Mouse (Mus musculus) heart, embryonic 10.5 days (tissue): ENCODE measurements at regions not wholly inside any gene's neighbourhood (a gene's known extent, or its start where the extent isn't known, plus 50 kb on each side); places are given as distances from the start of the nearest gene placed in this dataset.

Experiments
- DNase-seq: peaks from one replicate; pipeline ENCODE4 v3.0.0-alpha.2; 2017; ENCODE audit warnings: low spot score
- H3K27ac ChIP-seq: fragments of 300-500 bp; sonication (generic); 2 replicates; pipeline ENCODE4 v1.5.1; 2016; ENCODE audit warnings: mild to moderate bottlenecking
- H3K27me3 ChIP-seq: fragments of 300-500 bp; sonication (generic); 2 replicates; pipeline ENCODE4 v1.6.1; 2016; ENCODE audit warnings: mild to moderate bottlenecking; ENCODE audit not compliant: poor library complexity, insufficient read depth, severe bottlenecking
- H3K36me3 ChIP-seq: fragments of 300-500 bp; sonication (generic); 2 replicates; pipeline ENCODE4 v1.6.1; 2016; ENCODE audit warnings: mild to moderate bottlenecking, moderate library complexity
- H3K4me1 ChIP-seq: fragments of 300-500 bp; sonication (generic); 2 replicates; pipeline ENCODE4 v1.6.1; 2016; ENCODE audit warnings: mild to moderate bottlenecking
- H3K4me3 ChIP-seq: fragments of 300-500 bp; sonication (generic); 2 replicates; pipeline ENCODE4 v1.5.1; 2016; ENCODE audit warnings: mild to moderate bottlenecking, moderate library complexity
- H3K9me3 ChIP-seq: fragments of 300-500 bp; sonication (generic); 2 replicates; pipeline ENCODE4 v1.6.1; 2016; ENCODE audit warnings: mild to moderate bottlenecking, moderate library complexity
- WGBS: fragments of 180-500 bp; shearing (Covaris S2); methylation state at CpG from one replicate; pipeline ENCODE4 v1.1.7; 2016; 5-methylcytosine and 5-hydroxymethylcytosine counted together

DNA sequence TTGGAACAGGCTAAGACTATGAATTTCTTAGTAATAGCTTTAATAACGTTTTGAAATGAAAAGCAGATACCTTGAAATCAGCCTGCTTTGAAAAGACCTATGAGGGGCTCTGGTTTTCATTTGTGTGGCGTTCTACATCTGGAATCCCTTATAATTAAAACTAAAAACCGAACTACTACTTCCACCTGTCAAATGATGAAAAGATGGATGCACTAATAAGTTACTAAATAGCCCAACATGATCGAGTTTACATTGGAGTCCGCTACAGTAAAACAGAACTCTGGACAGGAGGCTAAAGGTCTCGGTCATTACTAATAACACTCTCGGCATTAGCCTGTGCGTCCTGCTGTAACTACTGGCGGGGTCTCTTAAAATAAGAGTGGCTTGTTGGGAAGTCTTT lies 154.3 kb upstream of the Cdkn3 start:
- Histone ChIP-seq H3K27me3 (no peaks in the 10 kb centered on the region), H3K27ac (no peak overlapping the region), H3K4me1 (peaks cover 27% of the 10 kb centered on the region), H3K4me3 (no peak overlapping the region), H3K9me3 (no peaks in the 10 kb centered on the region), H3K36me3 (0 out of 2 replicates have a peak, but pooled peaks cover 3% of the 10 kb centered on the region)
- DNase-seq = peak; percentile 6
- WGBS = 73% methylated on average over 9 of the region's 9 CpGs

GRCm38 (mm10) chr14:46604886-46605531 lies 155.3 kb upstream of the Cdkn3 start:
- WGBS = 7% methylated on average over 16 of the region's 16 CpGs
- H3K27ac ChIP-seq = peak overlapping the region; percentile 56
- peaks cover 20% of the 10 kb centered on the region for H3K4me1 ChIP-seq
- H3K36me3 ChIP-seq = 0 out of 2 replicates have a peak, but pooled peaks cover 3% of the 10 kb centered on the region
- H3K9me3 ChIP-seq = no peaks in the 10 kb centered on the region
- DNase-seq = peak; percentile 69
- H3K27me3 ChIP-seq = no peaks in the 10 kb centered on the region
- peak overlapping the region; percentile 41 for H3K4me3 ChIP-seq

DNA sequence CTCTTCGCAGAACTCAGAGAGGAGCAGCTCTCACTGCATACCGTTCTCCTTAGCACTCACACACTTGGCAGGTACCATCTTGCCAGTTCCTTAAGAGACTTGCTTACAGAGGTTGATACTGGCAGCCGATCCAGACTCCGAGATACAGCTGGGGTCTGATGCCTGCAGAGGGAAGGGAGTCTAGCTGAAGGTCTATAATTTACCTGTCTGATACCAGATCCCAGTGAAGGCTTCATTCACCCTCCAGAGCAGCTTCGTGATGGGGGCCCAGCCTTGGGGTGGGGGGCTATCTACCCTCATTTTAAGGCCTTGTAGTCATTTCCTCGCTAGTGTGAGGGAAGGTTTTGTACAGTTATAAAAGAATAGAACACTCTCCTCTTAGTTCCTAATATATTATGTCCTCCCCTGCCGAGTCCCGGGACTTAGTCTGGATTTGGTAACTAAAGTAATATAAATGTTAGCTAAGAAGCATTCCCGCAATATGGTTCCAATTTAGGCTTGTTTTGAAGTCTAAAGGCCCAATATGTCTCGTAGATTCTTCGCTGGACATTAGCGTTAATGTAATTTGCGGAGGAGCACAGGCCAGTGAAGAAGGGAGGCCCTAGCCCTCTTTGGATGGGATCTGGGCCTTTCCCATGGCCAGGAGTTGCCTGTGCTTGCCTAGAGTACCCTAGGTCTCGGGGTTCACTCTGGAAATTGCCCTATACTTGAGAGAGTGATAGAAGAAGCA lies 156.0 kb upstream of the Cdkn3 start:
- DNase-seq = peak; percentile 54
- H3K36me3 ChIP-seq = 0 out of 2 replicates have a peak, but pooled peaks cover 3% of the 10 kb centered on the region
- H3K9me3 ChIP-seq = no peaks in the 10 kb centered on the region
- peaks cover 16% of the 10 kb centered on the region for H3K4me1 ChIP-seq
- no peaks in the 10 kb centered on the region for H3K27me3 ChIP-seq
- WGBS = 76% methylated on average over 14 of the region's 14 CpGs
- peak overlapping the region; percentile 56 for H3K27ac ChIP-seq
- H3K4me3 ChIP-seq = peak overlapping the region; percentile 41; the same call in 1 of the 2 replicates

GRCm38 (mm10) chr14:46596696-46597359 lies 163.5 kb upstream of the Cdkn3 start:
- no peak for DNase-seq
- Histone ChIP-seq H3K36me3 (no peaks in the 10 kb centered on the region), H3K27ac (peak overlapping the region; percentile 19; the same call in 1 of the 2 replicates), H3K27me3 (peaks cover 5% of the 10 kb centered on the region; the same call in 1 of the 2 replicates), H3K9me3 (no peaks in the 10 kb centered on the region), H3K4me1 (no peaks in the 10 kb centered on the region), H3K4me3 (no peak overlapping the region)
- WGBS = 61% methylated on average over 7 of the region's 7 CpGs

GRCm38 (mm10) chr14:46594151-46594550 lies 166.2 kb upstream of the Cdkn3 start:
- Histone ChIP-seq H3K9me3 (no peaks in the 10 kb centered on the region), H3K27ac (no peak overlapping the region), H3K27me3 (peaks cover 5% of the 10 kb centered on the region; the same call in 1 of the 2 replicates), H3K4me3 (no peak overlapping the region), H3K4me1 (no peaks in the 10 kb centered on the region), H3K36me3 (no peaks in the 10 kb centered on the region)
- peak; percentile 22 for DNase-seq
- WGBS = 74% methylated on average over 3 of the region's 3 CpGs

GRCm38 (mm10) chr14:46591753-46592359 lies 168.5 kb upstream of the Cdkn3 start:
- Histone ChIP-seq H3K4me1 (no peaks in the 10 kb centered on the region), H3K9me3 (no peaks in the 10 kb centered on the region), H3K4me3 (no peak overlapping the region), H3K27ac (no peak overlapping the region), H3K36me3 (no peaks in the 10 kb centered on the region), H3K27me3 (peaks cover 5% of the 10 kb centered on the region; the same call in 1 of the 2 replicates)
- DNase-seq = no peak
- WGBS = 79% methylated on average over 12 of the region's 12 CpGs

GRCm38 (mm10) chr14:46591211-46591610 lies 169.1 kb upstream of the Cdkn3 start:
- Histone ChIP-seq H3K27ac (no peak overlapping the region), H3K4me3 (no peak overlapping the region), H3K4me1 (peaks cover 4% of the 10 kb centered on the region; the same call in 1 of the 2 replicates), H3K9me3 (no peaks in the 10 kb centered on the region), H3K36me3 (no peaks in the 10 kb centered on the region), H3K27me3 (peaks cover 5% of the 10 kb centered on the region; the same call in 1 of the 2 replicates)
- DNase-seq = no peak
- WGBS = 90% methylated on average over 3 of the region's 3 CpGs

GRCm38 (mm10) chr14:46586093-46586492 lies 174.2 kb upstream of the Cdkn3 start:
- Histone ChIP-seq H3K27ac (0 out of 2 replicates have a peak overlapping the region, but pooled peaks have one; percentile 17), H3K27me3 (no peaks in the 10 kb centered on the region), H3K9me3 (no peaks in the 10 kb centered on the region), H3K4me1 (peaks cover 25% of the 10 kb centered on the region), H3K4me3 (no peak overlapping the region), H3K36me3 (no peaks in the 10 kb centered on the region)
- no peak for DNase-seq
- WGBS = 75% methylated on average over 11 of the region's 11 CpGs

- Histone ChIP-seq H3K36me3 (no peaks in the 10 kb centered on the region), H3K4me3 (no peak overlapping the region), H3K27ac (peak overlapping the region; percentile 49; the same call in 1 of the 2 replicates), H3K4me1 (peaks cover 42% of the 10 kb centered on the region), H3K9me3 (no peaks in the 10 kb centered on the region), H3K27me3 (no peaks in the 10 kb centered on the region)
- 42% methylated on average over 13 of the region's 13 CpGs for WGBS
- no peak for DNase-seq
Measured at GRCm38 (mm10) chr14:46578051-46579000, 182.0 kb upstream of the Cdkn3 start.

DNA sequence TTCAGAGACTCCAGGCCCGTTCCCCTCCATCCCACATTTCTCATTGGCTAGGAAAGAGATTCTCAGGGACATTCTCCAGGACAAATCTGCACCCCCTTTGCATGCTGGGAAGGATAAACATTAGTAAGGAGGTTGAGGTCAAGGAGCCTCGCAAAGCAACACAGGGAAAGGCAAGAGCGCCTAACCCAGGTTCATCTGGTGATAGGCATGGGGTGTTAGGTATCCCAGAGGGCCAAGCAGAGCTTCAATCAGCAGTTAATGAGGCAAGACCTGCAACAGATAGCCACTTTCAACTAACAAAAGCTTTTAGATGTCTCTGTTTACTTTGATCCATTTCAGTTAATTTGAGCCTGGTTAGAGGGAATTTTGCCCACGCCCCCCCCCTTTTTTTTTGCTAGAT lies 184.5 kb upstream of the Cdkn3 start:
- H3K27me3 ChIP-seq = no peaks in the 10 kb centered on the region
- H3K36me3 ChIP-seq = no peaks in the 10 kb centered on the region
- 39% methylated on average over 4 of the region's 4 CpGs for WGBS
- no peak for DNase-seq
- no peaks in the 10 kb centered on the region for H3K9me3 ChIP-seq
- H3K4me3 ChIP-seq = no peak overlapping the region
- peaks cover 47% of the 10 kb centered on the region for H3K4me1 ChIP-seq
- H3K27ac ChIP-seq = no peak overlapping the region; the same call in 1 of the 2 replicates

GRCm38 (mm10) chr14:46575414-46575813 lies 184.9 kb upstream of the Cdkn3 start:
- Histone ChIP-seq H3K9me3 (no peaks in the 10 kb centered on the region), H3K4me3 (no peak overlapping the region), H3K36me3 (no peaks in the 10 kb centered on the region), H3K27me3 (no peaks in the 10 kb centered on the region), H3K27ac (no peak overlapping the region; the same call in 1 of the 2 replicates), H3K4me1 (peaks cover 49% of the 10 kb centered on the region)
- WGBS = 56% methylated on average over 3 of the region's 3 CpGs
- DNase-seq = no peak

DNA sequence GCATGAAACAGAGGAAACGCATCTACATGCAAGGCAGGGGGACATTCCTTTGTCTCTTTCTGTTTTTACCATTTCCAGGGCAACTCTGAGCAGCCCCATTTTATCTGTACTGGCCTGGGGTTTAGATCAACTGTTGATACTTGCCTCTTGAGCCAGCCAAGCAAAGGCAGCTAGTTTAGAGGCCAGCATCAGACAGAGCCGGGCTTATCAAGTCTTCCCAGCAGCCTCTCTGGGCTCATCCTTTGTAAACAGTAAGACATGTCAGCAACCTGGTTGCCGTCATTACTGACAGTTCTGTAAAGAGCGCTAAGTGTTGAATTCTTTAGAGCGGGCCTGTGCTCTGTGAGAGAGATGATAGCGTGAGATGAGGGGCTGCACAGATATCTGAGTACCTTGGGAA lies 182.9 kb upstream of the Bmp4 start:
- Histone ChIP-seq H3K4me1 (peaks cover 63% of the 10 kb centered on the region), H3K9me3 (no peaks in the 10 kb centered on the region), H3K27ac (peak overlapping the region; percentile 69), H3K36me3 (no peaks in the 10 kb centered on the region), H3K27me3 (no peaks in the 10 kb centered on the region), H3K4me3 (no peak overlapping the region)
- 12% methylated on average over 6 of the region's 6 CpGs for WGBS
- peak; percentile 82 for DNase-seq
